Mouse (Mus musculus) layer of hippocampus, adult 18-20 months (tissue): ENCODE measurements around the gene Ythdf1. TPM values are rescaled to one million over a fixed set of nuclear protein-coding genes. Genes with fewer than 3 reads are reported as not detected.

Experiments
- DNase-seq, 2 experiments: peaks; one replicate each; pipeline ENCODE4 v3.0.0; 2022; ENCODE audit warnings: low spot score in 2 of 2
- microRNA-seq, 2 experiments: library from miRNA; unstranded; fragments of <30 nt; microRNA quantifications; one replicate each; pipeline ENCODE4 v1.2.0; 2021
- total RNA-seq, 2 experiments: library from RNA; stranded (reverse); gene quantifications; 2 replicates each; pipeline ENCODE4 v1.2.3; 2021

The Ythdf1 gene
- total RNA-seq, 2 experiments from 2014 or later: 50.9 to 55.6 TPM

DNA sequence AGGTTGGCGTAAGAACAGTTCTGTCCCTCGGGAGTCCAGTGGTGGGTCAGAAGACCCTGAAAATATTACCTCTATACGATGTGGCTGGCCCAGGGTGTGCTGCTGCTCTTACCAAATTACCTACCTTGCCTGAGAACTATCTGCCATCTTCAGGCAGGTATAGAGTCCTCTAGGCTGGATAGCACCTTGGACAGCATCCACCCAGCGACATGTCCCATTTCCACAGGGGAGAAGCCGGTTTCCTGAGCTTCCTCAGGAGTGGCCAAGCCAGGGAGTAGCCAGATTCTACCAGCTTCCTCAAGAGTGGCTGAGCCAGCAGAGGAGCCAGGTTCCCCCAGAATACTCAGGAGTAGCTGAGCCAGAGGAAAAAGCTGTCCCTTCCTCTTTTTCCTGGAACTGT lies 35.5 kb downstream of the Ythdf1 start:
- DNase-seq: no peak

DNA sequence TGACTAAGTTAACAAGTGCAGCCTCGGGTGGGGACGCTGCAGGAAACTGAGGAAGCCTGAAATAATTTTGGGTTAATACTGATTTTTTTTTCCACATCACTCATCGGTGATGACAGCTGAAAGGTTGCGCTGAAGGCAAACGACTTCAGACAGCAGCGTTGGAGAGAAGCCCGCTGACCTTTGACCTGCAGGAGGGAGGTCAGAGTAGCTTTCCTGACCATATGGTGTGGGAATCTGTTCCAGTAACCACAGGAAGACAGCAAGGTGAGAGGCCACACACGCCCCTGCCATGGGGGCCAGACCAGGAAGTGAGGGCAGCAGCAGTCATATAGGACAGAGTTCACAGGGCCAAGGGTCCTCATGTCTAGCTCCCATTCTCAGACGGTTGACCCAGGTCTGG lies 39.5 kb downstream of the Ythdf1 start:
- no peak for DNase-seq

DNA sequence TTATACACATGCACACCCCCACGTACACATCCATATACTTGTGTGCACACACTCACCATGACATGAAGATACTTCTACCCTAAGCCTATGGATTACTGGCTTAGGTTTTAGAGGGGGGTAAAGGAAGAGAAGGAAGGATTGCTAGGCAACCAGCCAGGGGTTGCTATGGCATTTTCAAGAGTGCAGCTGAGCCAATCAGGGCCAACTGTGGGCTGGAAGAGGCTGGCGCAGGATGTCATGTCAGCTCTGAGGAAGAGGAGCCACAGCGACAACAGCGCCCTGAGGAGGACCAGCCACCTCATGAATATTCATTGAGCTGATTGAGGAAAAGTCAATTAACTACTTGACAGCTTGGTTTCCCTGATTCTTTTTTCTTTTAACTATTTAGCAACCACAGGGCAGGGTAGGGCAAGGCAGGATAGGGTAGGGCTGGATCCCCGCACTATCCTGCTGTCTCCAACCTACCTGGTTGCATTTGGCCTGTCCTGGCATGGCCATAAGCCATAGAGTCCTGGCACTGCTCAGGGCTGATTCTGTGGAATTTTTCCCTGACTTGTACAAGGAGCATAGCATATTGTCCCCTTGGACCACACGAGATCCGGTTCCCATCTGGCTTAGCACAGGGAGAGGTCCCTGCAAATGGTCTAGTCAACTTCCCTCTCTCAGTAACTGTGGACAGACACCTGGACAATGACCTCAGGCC lies 41.2 kb downstream of the Ythdf1 start:
- DNase-seq: peak; percentile 81 to 82

DNA sequence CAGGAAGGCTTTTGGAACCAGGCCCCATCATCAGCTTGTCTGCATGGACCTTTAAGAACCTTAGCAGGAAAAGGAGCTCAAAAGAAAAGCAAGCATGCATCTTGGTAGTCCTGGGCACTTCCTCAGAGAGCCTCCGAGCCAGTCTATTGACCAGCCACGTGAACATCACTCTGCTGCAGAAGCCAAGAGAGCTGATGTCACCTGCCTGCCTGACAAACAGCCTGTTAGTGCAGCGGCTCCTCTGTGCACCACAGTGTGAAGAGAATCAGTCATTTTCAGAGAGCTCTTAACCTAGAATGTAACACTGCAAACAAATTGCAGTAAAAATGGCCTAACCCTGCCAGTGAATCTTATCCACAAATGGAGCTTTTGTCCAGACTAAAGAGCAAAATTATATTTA lies 50.7 kb downstream of the Ythdf1 start:
- no peak for DNase-seq

DNA sequence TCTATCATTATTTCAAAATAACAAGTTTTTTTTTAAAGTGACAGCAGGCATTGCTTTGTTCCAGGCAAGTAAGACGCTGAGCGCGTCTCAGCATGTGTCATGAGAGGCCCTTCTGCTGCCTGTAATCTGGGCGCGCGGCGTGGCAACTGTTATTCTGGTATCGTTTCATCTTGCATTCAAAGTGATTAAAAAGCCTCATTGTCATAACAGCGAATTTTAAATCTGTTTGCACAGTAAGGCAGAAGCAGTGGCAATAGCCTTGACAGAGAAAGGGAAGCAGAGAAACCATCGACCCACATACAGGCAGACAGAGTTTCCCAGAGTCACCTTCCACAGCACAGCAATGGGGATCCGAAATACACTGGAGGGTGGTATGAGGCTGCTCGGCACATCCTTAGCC lies 59.2 kb downstream of the Ythdf1 start:
- DNase-seq: peak; percentile 78 to 86

DNA sequence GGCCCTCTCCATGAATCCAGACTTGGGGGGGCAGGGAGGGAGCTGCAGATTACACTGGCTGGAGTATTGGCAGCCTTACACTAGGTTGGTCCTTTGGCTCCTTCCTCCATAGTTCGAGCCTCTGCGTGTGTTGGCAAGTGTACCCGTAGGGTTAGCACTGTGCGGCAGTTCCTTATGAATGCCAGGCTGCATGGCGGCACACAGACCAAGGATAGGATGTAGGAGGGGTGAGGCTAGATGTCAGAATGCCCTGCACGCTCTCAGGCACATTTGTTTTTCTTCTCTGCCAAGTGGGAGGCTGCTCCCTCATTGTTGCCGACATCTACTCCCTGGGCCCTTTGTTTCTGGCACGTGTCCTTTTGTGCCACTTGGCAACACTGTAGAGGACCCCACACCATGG lies 63.6 kb downstream of the Ythdf1 start:
- no peak for DNase-seq

DNA sequence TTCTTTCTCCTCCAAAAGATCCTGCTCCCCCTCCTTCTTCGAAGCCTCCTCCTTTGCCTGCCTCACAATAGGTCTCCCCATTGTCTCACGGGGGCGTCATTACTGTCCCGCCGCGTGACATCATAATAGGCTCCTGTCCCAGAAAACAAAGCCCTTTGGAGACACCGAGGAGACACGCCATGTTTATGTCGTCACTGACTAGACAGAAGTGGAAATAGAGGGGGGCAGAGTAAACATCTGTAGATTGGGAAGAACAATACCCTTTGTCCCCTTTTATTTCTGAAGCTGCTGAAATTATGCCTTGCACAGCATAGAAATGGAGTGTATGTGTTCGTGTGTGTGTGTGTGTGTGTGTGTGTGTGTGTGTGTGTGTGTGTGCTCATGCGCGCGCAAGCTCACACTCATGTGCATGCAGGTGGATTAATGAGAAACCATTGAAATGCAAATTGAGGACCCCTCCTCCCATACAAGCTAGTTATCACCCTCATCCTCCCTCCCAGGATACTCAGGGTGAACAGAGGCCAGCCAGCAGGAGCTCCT lies 65.7 kb downstream of the Ythdf1 start:
- peak in 1 of 2 experiments; percentile 47 for DNase-seq

Small RNA genes within 50 kb of the gene (microRNA-seq; reads per million reads assigned to microRNA genes)
- 0.39 to 0.99 reads per million in 2 experiments for gene Mir124a-3

Other genes with a start within 250 kb of the Ythdf1 start
- gene Dido1, start 210.9 kb downstream of the Ythdf1 start, total RNA-seq: 10 to 100 TPM; 53.2 to 54.6 TPM
- 10 to 100 TPM; 58.6 to 61.5 TPM for gene Gid8, start 210.8 kb downstream of the Ythdf1 start, total RNA-seq
- under 1 TPM; 0.27 to 0.48 TPM for gene Slc17a9, start 195.7 kb downstream of the Ythdf1 start, total RNA-seq
- gene Bhlhe23, start 144.0 kb downstream of the Ythdf1 start, total RNA-seq: not detected
- under 1 TPM; 0.27 to 0.28 TPM for gene Birc7, start 8.1 kb upstream of the Ythdf1 start, total RNA-seq
- gene Nkain4, start 33.8 kb upstream of the Ythdf1 start, total RNA-seq: 10 to 100 TPM; 52.7 to 54.2 TPM
- gene Arfgap1, start 46.3 kb upstream of the Ythdf1 start, total RNA-seq: 100 to 1,000 TPM; 127 to 135 TPM
- gene Col20a1, start 65.6 kb upstream of the Ythdf1 start, total RNA-seq: 1 to 10 TPM; 1.9 to 2.1 TPM
- gene Chrna4, start 122.6 kb upstream of the Ythdf1 start, total RNA-seq: 10 to 100 TPM; 15.7 to 19.6 TPM
- 100 to 1,000 TPM; 324 to 327 TPM for gene Kcnq2, start 214.4 kb upstream of the Ythdf1 start, total RNA-seq
- gene Eef1a2, start 236.1 kb upstream of the Ythdf1 start, total RNA-seq: 1,000 to 10,000 TPM; 1,191 to 1,260 TPM